Mouse (Mus musculus) Patski (cell line): ENCODE measurements around the gene Mfrp. TPM values are rescaled to one million over a fixed set of nuclear protein-coding genes. Genes with fewer than 3 reads are reported as not detected.
A peak's percentile ranks its signal among the peaks of the same experiment; 100 is the strongest.

Source experiments
- ATAC-seq: fragments of 100-300 bp; one replicate; pipeline ENCODE4 v1.8.0; 2021
- CTCF ChIA-PET: fragments of 350-600 bp; sonication (Branson Sonifier 250); formaldehyde crosslinking; loops from one replicate; lab custom pipeline; 2022; ENCODE audit warnings: inconsistent platforms; lab: Charles Lee
- POLR2A ChIA-PET: fragments of 350-600 bp; sonication (Branson Sonifier 250); formaldehyde crosslinking; loops from one replicate; lab custom pipeline; 2022; ENCODE audit warnings: antibody characterized with exemption, inconsistent platforms; lab: Charles Lee
- DNase-seq: peaks from one replicate; pipeline ENCODE4 v3.0.0-alpha.2; 2011; ENCODE audit warnings: low read depth, low spot score
- H3K27me3 ChIP-seq: fragments of 371-371 bp; one replicate; pipeline ENCODE4 v1.5.1; 2021
- CTCF ChIP-seq: fragments of 100-300 bp; IDR thresholded peaks from one replicate; pipeline ENCODE4 v1.5.1; 2021
- in situ Hi-C: fragments of 300-500 bp; cut with MboI; formaldehyde crosslinking; loops from 3 replicates; pipeline ENCODE4 v1.11.1; 2018; ENCODE audit warnings: low pct_unique_long_range_greater_than_20kb, mixed read lengths
- polyA plus RNA-seq: library from polyadenylated mRNA; unstranded; gene quantifications from one replicate; pipeline ENCODE4 v1.2.3, GENCODE M21; 2021

Mfrp gene
- polyA plus RNA-seq, 1 experiment from 2014 or later = 0.12 TPM

GRCm38 (mm10) chr9:44126746-44127145 is 25.2 kb downstream of the Mfrp start:
- POLR2A ChIA-PET = interaction anchor here (0.6 to 1.3 kb wide), 3 partner anchors 97 to 572 kb away, joined by 3 to 4 read pairs (median 3); no protein-coding TSS in a partner anchor
- no peak for DNase-seq
- H3K27me3 ChIP-seq = no peaks in the 10 kb centered on the region
- in situ Hi-C loops = loop anchor here (10.0 kb wide), 1 partner anchor 108 kb away; the partner anchor contains the start of gene Cbl
- CTCF ChIA-PET = interaction anchor here (1.0 to 1.6 kb wide), 4 partner anchors 9 to 108 kb away, joined by 3 to 5 read pairs (median 4); partner anchors contain the start of gene Cbl
- no peak for ATAC-seq
- no peak for TF ChIP-seq CTCF

DNA sequence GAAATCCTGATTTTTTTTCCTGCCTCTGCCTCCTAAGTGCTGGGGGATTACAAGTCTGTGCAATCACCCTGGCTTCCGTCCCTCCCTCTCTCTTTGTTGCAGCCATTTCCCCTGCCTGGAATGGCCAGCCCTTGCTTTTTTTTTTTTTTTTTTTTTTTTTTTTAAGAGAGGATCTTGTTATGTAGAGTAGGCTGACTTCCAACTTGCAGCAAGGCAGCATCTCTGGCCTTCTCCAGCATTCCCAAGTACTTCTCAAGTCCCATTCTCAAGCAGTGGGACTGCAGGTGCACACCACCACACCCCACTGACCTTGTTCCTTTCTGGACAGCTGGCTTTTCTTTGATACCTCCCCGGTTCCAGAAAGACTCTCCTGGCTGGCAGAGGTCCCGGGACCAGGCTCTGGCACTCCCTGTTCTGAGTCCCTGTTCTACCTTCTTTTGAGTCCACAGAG is 25.8 kb downstream of the Mfrp start:
- POLR2A ChIA-PET = interaction anchor here (0.6 to 0.9 kb wide), 3 partner anchors 102 to 571 kb away, joined by 3 to 7 read pairs (median 4); no protein-coding TSS in a partner anchor
- no peak for ATAC-seq
- DNase-seq = no peak
- no peaks in the 10 kb centered on the region for H3K27me3 ChIP-seq
- in situ Hi-C loops = loop anchor here (10.0 kb wide), 1 partner anchor 107 kb away; the partner anchor contains the start of gene Cbl
- TF ChIP-seq CTCF = no peak
- CTCF ChIA-PET = no interaction called here

DNA sequence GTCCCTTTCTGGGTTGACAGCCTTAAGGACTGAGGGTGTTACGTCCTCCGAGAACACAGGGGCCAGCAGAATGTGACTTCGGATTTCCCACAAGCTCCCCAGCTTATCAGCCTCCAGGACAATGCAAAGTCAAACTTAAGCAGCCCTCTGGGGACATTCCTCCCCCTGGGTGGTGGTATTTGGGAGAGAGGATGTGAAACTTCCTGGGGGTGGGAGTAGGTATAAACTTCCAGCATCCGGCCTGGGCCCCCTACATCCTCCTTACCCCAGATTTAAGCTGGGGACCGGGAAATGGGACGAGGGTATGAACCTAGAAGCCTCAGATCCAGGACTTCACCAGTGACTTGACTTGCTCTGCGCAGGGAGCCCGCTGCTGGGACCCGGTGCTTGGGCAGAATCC is 28.1 kb downstream of the Mfrp start:
- ATAC-seq (no peak), DNase-seq (no peak)
- ChIA-PET CTCF (interaction anchor here (1.5 kb wide), 1 partner anchor 232 kb away, joined by 3 read pairs; the partner anchor contains the start of gene Vps11), POLR2A (no interaction called here)
- in situ Hi-C loops = loop anchor here (10.0 kb wide), 1 partner anchor 105 kb away; the partner anchor contains the start of gene Cbl
- no peak for TF ChIP-seq CTCF
- H3K27me3 ChIP-seq = no peaks in the 10 kb centered on the region

DNA sequence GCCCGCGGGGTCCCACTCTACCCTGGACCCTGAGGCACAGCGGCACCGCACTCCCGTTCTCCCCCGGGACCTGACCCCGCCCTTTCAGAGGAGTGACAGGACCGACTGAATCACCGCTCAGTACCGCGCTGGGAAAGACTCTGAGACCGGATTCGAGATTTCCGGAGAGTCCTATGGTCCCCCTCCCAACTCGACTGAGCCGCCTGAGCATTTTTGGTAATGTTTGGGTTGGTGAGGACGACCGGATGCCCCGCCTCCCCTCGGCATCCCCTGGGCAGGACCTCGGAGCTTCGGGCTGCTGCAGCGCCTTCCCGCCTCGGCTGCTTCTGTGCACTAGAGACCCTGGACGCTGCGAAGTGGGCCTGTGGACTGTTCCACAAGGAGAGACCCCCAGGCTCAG is 28.5 kb downstream of the Mfrp start:
- ChIA-PET CTCF (interaction anchor here (1.5 kb wide), 1 partner anchor 232 kb away, joined by 3 read pairs; the partner anchor contains the start of gene Vps11), POLR2A (no interaction called here)
- H3K27me3 ChIP-seq = no peaks in the 10 kb centered on the region
- in situ Hi-C loops = no loop called here
- TF ChIP-seq CTCF = no peak
- DNase-seq = no peak
- ATAC-seq = no peak

GRCm38 (mm10) chr9:44130581-44131275 is 29.2 kb downstream of the Mfrp start:
- no peak for ATAC-seq
- in situ Hi-C loops = no loop called here

DNA sequence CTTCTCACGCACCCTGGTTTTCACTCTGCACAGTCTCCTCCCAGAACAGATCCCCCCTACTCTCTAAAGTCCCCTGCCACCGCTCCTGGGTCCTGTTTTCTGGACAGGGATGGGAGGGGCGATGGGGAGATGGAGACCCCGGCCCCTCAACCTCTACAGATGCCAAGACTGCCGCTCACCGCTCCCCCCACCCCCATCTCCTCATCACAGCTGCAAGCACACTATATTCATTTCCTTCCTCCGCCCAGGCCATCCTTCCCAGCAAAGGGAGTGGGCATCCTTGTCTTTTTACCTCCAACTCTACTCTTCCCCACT is 29.7 kb downstream of the Mfrp start:
- in situ Hi-C loops = no loop called here
- no peak for ATAC-seq

More at GRCm38 (mm10) chr9:44130581-44131275, 29.2 kb downstream of the Mfrp start:
- no peak for DNase-seq
- ChIA-PET POLR2A (no interaction called here), CTCF (interaction anchor here (1.3 kb wide), 1 partner anchor 12 kb away, joined by 4 read pairs; no protein-coding TSS in a partner anchor)
- no peak for TF ChIP-seq CTCF
- no peaks in the 10 kb centered on the region for H3K27me3 ChIP-seq

GRCm38 (mm10) chr9:44132200-44132599 is 30.7 kb downstream of the Mfrp start:
- ATAC-seq (no peak), DNase-seq (no peak)
- ChIA-PET CTCF (interaction anchor here (0.8 to 1.3 kb wide), 2 partner anchors 13 to 65 kb away, joined by 3 to 4 read pairs; no protein-coding TSS in a partner anchor), POLR2A (no interaction called here)
- TF ChIP-seq CTCF = no peak
- in situ Hi-C loops = no loop called here
- H3K27me3 ChIP-seq = no peaks in the 10 kb centered on the region

More for the DNA sequence above, 29.7 kb downstream of the Mfrp start:
- TF ChIP-seq CTCF = no peak
- ChIA-PET POLR2A (no interaction called here), CTCF (interaction anchor here (0.8 to 1.3 kb wide), 2 partner anchors 12 to 66 kb away, joined by 3 to 4 read pairs; no protein-coding TSS in a partner anchor)
- H3K27me3 ChIP-seq = no peaks in the 10 kb centered on the region
- DNase-seq = no peak

GRCm38 (mm10) chr9:44133287-44133686 is 31.8 kb downstream of the Mfrp start:
- ChIA-PET POLR2A (interaction anchor here (0.6 kb wide), 1 partner anchor 213 kb away, joined by 4 read pairs; no protein-coding TSS in a partner anchor), CTCF (no interaction called here)
- in situ Hi-C loops = no loop called here
- ATAC-seq = no peak
- DNase-seq = no peak
- H3K27me3 ChIP-seq = no peaks in the 10 kb centered on the region
- TF ChIP-seq CTCF = no peak

GRCm38 (mm10) chr9:44134101-44134850 is 32.7 kb downstream of the Mfrp start, which contains the start of gene Mcam:
TSS of gene Mcam (plus strand) at chr9:44134469.
- in situ Hi-C loops = no loop called here
- H3K27me3 ChIP-seq = no peaks in the 10 kb centered on the region
- ATAC-seq (peak; percentile 10), DNase-seq (peak; percentile 31)
- CTCF ChIA-PET = no interaction called here
- TF ChIP-seq CTCF = no peak
- POLR2A ChIA-PET = interaction anchor here (0.6 kb wide), 1 partner anchor 212 kb away, joined by 4 read pairs; no protein-coding TSS in a partner anchor
